Mouse (Mus musculus): ENCODE measurements at regions not wholly inside any gene's neighbourhood (a gene's known extent, or its start where the extent isn't known, plus 50 kb on each side); places are given as distances from the start of the nearest gene placed in this dataset.
A peak's percentile ranks its signal among the peaks of the same experiment; 100 is the strongest.

GRCm38 (mm10) chr2:50738936-50739598, 409.8 kb downstream of the Rnd3 start:
- H3K27me3 ChIP-seq (replicated peaks; ENCODE audit: control insufficient read depth, insufficient read depth, low read length): no peaks in the 10 kb centered on the region
- H3K36me3 ChIP-seq (ENCODE audit: control insufficient read depth, insufficient read depth, low read length): no peaks in the 10 kb centered on the region
- no peaks in the 10 kb centered on the region for H3K9me3 ChIP-seq (ENCODE audit: control insufficient read depth, low read length)
- no peak overlapping the region for H3K9ac ChIP-seq (ENCODE audit: low read depth, low read length)
- no peak for ATAC-seq
- no peak overlapping the region for H3K4me3 ChIP-seq (ENCODE audit: low read length)
- H3K27ac ChIP-seq (ENCODE audit: low read depth, low read length): no peak overlapping the region
- no peaks in the 10 kb centered on the region for H3K4me1 ChIP-seq (ENCODE audit: control insufficient read depth, insufficient read depth, low read depth, low read length)
- no peak overlapping the region for H3K4me2 ChIP-seq (ENCODE audit: low read length)
- 39% methylated on average over 8 of the region's 8 CpGs for WGBS

- Histone ChIP-seq H3K27me3 (replicated peaks; ENCODE audit: control insufficient read depth, insufficient read depth, low read length) (no peaks in the 10 kb centered on the region), H3K4me2 (ENCODE audit: low read length) (no peak overlapping the region), H3K4me1 (ENCODE audit: control insufficient read depth, insufficient read depth, low read depth, low read length) (no peaks in the 10 kb centered on the region), H3K9ac (ENCODE audit: low read depth, low read length) (no peak overlapping the region), H3K4me3 (ENCODE audit: low read length) (no peak overlapping the region), H3K9me3 (ENCODE audit: control insufficient read depth, low read length) (no peaks in the 10 kb centered on the region), H3K27ac (ENCODE audit: low read depth, low read length) (no peak overlapping the region), H3K36me3 (ENCODE audit: control insufficient read depth, insufficient read depth, low read length) (no peaks in the 10 kb centered on the region)
- ATAC-seq: no peak
- 44% methylated on average over 9 of the region's 9 CpGs for WGBS
Observed at GRCm38 (mm10) chr2:50737706-50738105, 411.2 kb downstream of the Rnd3 start.

- no peaks in the 10 kb centered on the region for H3K36me3 ChIP-seq (ENCODE audit: control insufficient read depth, insufficient read depth, low read length)
- no peak overlapping the region for H3K4me3 ChIP-seq (ENCODE audit: low read length)
- H3K27me3 ChIP-seq (replicated peaks; ENCODE audit: control insufficient read depth, insufficient read depth, low read length): no peaks in the 10 kb centered on the region
- no peak overlapping the region for H3K27ac ChIP-seq (ENCODE audit: low read depth, low read length)
- no peak overlapping the region for H3K9ac ChIP-seq (ENCODE audit: low read depth, low read length)
- H3K9me3 ChIP-seq (ENCODE audit: control insufficient read depth, low read length): no peaks in the 10 kb centered on the region
- H3K4me1 ChIP-seq (ENCODE audit: control insufficient read depth, insufficient read depth, low read depth, low read length): no peaks in the 10 kb centered on the region
- WGBS: 92% methylated on average over 11 of the region's 11 CpGs
- no peak for ATAC-seq
- H3K4me2 ChIP-seq (ENCODE audit: low read length): no peak overlapping the region
Observed at GRCm38 (mm10) chr2:50735029-50735428, 413.9 kb downstream of the Rnd3 start.

- peaks cover 3% of the 10 kb centered on the region for H3K4me1 ChIP-seq (ENCODE audit: control insufficient read depth, insufficient read depth, low read depth, low read length)
- no peak overlapping the region for H3K27ac ChIP-seq (ENCODE audit: low read depth, low read length)
- WGBS: 76% methylated on average over 3 of the region's 3 CpGs
- no peak for ATAC-seq
- H3K4me3 ChIP-seq (ENCODE audit: low read length): no peak overlapping the region
- no peaks in the 10 kb centered on the region for H3K27me3 ChIP-seq (replicated peaks; ENCODE audit: control insufficient read depth, insufficient read depth, low read length)
- H3K9me3 ChIP-seq (ENCODE audit: control insufficient read depth, low read length): no peaks in the 10 kb centered on the region
- no peaks in the 10 kb centered on the region for H3K36me3 ChIP-seq (ENCODE audit: control insufficient read depth, insufficient read depth, low read length)
- no peak overlapping the region for H3K9ac ChIP-seq (ENCODE audit: low read depth, low read length)
- H3K4me2 ChIP-seq (ENCODE audit: low read length): no peak overlapping the region
Observed at GRCm38 (mm10) chr2:50706652-50707051, 410.1 kb upstream of the Mmadhc start.

GRCm38 (mm10) chr2:50704297-50704696, 407.7 kb upstream of the Mmadhc start:
- no peak overlapping the region for H3K4me3 ChIP-seq (ENCODE audit: low read length)
- WGBS: 56% methylated on average over 3 of the region's 3 CpGs
- H3K9ac ChIP-seq (ENCODE audit: low read depth, low read length): no peak overlapping the region
- no peaks in the 10 kb centered on the region for H3K9me3 ChIP-seq (ENCODE audit: control insufficient read depth, low read length)
- H3K4me1 ChIP-seq (ENCODE audit: control insufficient read depth, insufficient read depth, low read depth, low read length): peaks cover 3% of the 10 kb centered on the region
- no peaks in the 10 kb centered on the region for H3K27me3 ChIP-seq (replicated peaks; ENCODE audit: control insufficient read depth, insufficient read depth, low read length)
- no peak for ATAC-seq
- no peaks in the 10 kb centered on the region for H3K36me3 ChIP-seq (ENCODE audit: control insufficient read depth, insufficient read depth, low read length)
- H3K27ac ChIP-seq (ENCODE audit: low read depth, low read length): no peak overlapping the region
- H3K4me2 ChIP-seq (ENCODE audit: low read length): no peak overlapping the region

GRCm38 (mm10) chr2:50702584-50703450, 406.2 kb upstream of the Mmadhc start:
- Histone ChIP-seq H3K27ac (ENCODE audit: low read depth, low read length) (no peak overlapping the region), H3K4me2 (ENCODE audit: low read length) (no peak overlapping the region), H3K9ac (ENCODE audit: low read depth, low read length) (no peak overlapping the region), H3K9me3 (ENCODE audit: control insufficient read depth, low read length) (no peaks in the 10 kb centered on the region), H3K36me3 (ENCODE audit: control insufficient read depth, insufficient read depth, low read length) (no peaks in the 10 kb centered on the region), H3K4me1 (ENCODE audit: control insufficient read depth, insufficient read depth, low read depth, low read length) (peaks cover 3% of the 10 kb centered on the region), H3K27me3 (replicated peaks; ENCODE audit: control insufficient read depth, insufficient read depth, low read length) (no peaks in the 10 kb centered on the region), H3K4me3 (ENCODE audit: low read length) (no peak overlapping the region)
- 49% methylated on average over 15 of the region's 15 CpGs for WGBS
- peak; percentile 61 for ATAC-seq

- no peak overlapping the region for H3K9ac ChIP-seq (ENCODE audit: low read depth, low read length)
- H3K36me3 ChIP-seq (ENCODE audit: control insufficient read depth, insufficient read depth, low read length): no peaks in the 10 kb centered on the region
- H3K27ac ChIP-seq (ENCODE audit: low read depth, low read length): no peak overlapping the region
- H3K4me2 ChIP-seq (ENCODE audit: low read length): no peak overlapping the region
- WGBS: 65% methylated on average over 6 of the region's 6 CpGs
- no peak overlapping the region for H3K4me3 ChIP-seq (ENCODE audit: low read length)
- H3K9me3 ChIP-seq (ENCODE audit: control insufficient read depth, low read length): no peaks in the 10 kb centered on the region
- ATAC-seq: no peak
- H3K4me1 ChIP-seq (ENCODE audit: control insufficient read depth, insufficient read depth, low read depth, low read length): peaks cover 4% of the 10 kb centered on the region
- H3K27me3 ChIP-seq (replicated peaks; ENCODE audit: control insufficient read depth, insufficient read depth, low read length): no peaks in the 10 kb centered on the region
Observed at GRCm38 (mm10) chr2:50698841-50699240, 402.2 kb upstream of the Mmadhc start.

- no peak overlapping the region for H3K4me2 ChIP-seq (ENCODE audit: low read length)
- no peak overlapping the region for H3K4me3 ChIP-seq (ENCODE audit: low read length)
- ATAC-seq: no peak
Observed at GRCm38 (mm10) chr2:50696575-50696974, 400.0 kb upstream of the Mmadhc start.

GRCm38 (mm10) chr2:50694849-50695248, 398.2 kb upstream of the Mmadhc start:
- H3K36me3 ChIP-seq (ENCODE audit: control insufficient read depth, insufficient read depth, low read length): no peaks in the 10 kb centered on the region
- H3K4me2 ChIP-seq (ENCODE audit: low read length): no peak overlapping the region
- WGBS: 50% methylated on average over 2 of the region's 2 CpGs
- no peak overlapping the region for H3K4me3 ChIP-seq (ENCODE audit: low read length)
- H3K27me3 ChIP-seq (replicated peaks; ENCODE audit: control insufficient read depth, insufficient read depth, low read length): no peaks in the 10 kb centered on the region
- no peak overlapping the region for H3K9ac ChIP-seq (ENCODE audit: low read depth, low read length)
- peaks cover 6% of the 10 kb centered on the region for H3K4me1 ChIP-seq (ENCODE audit: control insufficient read depth, insufficient read depth, low read depth, low read length)
- H3K27ac ChIP-seq (ENCODE audit: low read depth, low read length): no peak overlapping the region
- ATAC-seq: peak; percentile 94
- H3K9me3 ChIP-seq (ENCODE audit: control insufficient read depth, low read length): no peaks in the 10 kb centered on the region

More at GRCm38 (mm10) chr2:50696575-50696974, 400.0 kb upstream of the Mmadhc start:
- H3K9me3 ChIP-seq (ENCODE audit: control insufficient read depth, low read length): no peaks in the 10 kb centered on the region
- H3K27ac ChIP-seq (ENCODE audit: low read depth, low read length): no peak overlapping the region
- no peak overlapping the region for H3K9ac ChIP-seq (ENCODE audit: low read depth, low read length)
- no peaks in the 10 kb centered on the region for H3K27me3 ChIP-seq (replicated peaks; ENCODE audit: control insufficient read depth, insufficient read depth, low read length)
- H3K36me3 ChIP-seq (ENCODE audit: control insufficient read depth, insufficient read depth, low read length): no peaks in the 10 kb centered on the region
- H3K4me1 ChIP-seq (ENCODE audit: control insufficient read depth, insufficient read depth, low read depth, low read length): peaks cover 6% of the 10 kb centered on the region
